Mouse (Mus musculus) kidney, adult 8-10 months (tissue): ENCODE results near the gene Pkm.

ENCODE experiments used
- DNase-seq, 2 experiments: peaks; one replicate each; pipeline ENCODE4 v3.0.0; 2022

The Pkm gene

GRCm38 (mm10) chr9:59666813-59667212, 10.6 kb downstream of the Pkm start:
- no peak for DNase-seq

- DNase-seq, result no peak
Measured at GRCm38 (mm10) chr9:59667250-59667649, 11.1 kb downstream of the Pkm start.

GRCm38 (mm10) chr9:59667904-59668303, 11.7 kb downstream of the Pkm start:
- no peak for DNase-seq

GRCm38 (mm10) chr9:59668473-59668872, 12.3 kb downstream of the Pkm start:
- DNase-seq, result no peak

DNA sequence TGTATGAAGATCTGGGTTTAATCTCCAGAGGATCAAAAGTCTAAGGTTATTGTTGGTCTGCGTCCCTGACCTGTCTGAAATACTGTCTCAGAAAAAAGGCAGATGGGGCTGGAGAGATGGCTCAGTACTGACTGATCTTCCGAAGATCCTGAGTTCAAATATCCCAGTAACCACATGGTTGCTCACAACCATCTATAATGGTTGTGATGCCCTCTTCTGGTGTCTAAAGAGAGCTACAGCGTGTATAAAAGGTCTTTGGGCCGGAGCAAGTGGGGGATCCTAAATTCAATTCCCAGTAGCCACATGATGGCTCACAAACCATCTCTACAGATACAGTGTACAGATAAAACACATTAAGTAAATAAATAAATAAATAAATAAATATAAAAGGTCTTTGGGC, 13.0 kb downstream of the Pkm start:
- no peak for DNase-seq

GRCm38 (mm10) chr9:59672195-59672894, 16.2 kb downstream of the Pkm start:
- no peak for DNase-seq

DNA sequence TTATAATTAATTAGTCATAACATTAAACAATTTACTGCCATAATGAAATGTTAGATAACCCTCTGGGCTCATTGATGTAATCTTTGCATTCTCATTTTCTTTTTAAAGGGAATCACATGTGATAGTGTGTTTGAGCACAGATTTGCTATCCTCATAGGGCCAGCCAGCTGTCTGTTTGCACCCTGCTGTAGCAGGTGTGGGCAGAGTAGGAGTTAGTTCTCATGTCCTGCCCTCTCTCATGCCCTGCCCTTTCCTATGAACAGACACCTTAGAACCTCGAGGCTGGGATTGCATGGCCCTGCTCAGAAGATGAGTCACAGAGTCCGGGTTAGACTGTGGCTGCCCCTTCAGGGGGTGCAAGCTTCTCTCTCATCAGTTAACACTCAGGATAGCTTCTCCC, 17.3 kb downstream of the Pkm start:
- DNase-seq, result no peak

DNA sequence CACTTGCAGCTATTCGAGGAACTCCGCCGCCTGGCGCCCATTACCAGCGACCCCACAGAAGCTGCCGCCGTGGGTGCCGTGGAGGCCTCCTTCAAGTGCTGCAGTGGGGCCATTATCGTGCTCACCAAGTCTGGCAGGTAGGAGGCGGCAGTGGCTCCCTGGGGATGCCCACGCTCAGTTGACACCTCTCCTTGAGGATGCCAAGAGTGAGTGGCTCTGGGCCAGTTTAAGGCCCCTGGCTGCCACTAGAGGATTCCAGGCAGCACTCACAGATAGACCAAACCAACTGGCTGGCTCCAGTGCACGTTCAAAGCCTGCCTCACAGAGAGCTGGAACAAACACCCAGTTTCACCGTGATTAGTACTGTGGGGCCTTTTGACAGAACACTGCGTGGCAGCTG, 19.4 kb downstream of the Pkm start:
- no peak for DNase-seq

GRCm38 (mm10) chr9:59678313-59678712, 22.1 kb downstream of the Pkm start:
- peak; percentile 53 to 58 for DNase-seq

GRCm38 (mm10) chr9:59679678-59680533, 23.7 kb downstream of the Pkm start, which contains the start of gene Gramd2:
Gene Gramd2, plus strand, starts transcription at chr9:59680144.
- peak; percentile 44 to 60 for DNase-seq

DNA sequence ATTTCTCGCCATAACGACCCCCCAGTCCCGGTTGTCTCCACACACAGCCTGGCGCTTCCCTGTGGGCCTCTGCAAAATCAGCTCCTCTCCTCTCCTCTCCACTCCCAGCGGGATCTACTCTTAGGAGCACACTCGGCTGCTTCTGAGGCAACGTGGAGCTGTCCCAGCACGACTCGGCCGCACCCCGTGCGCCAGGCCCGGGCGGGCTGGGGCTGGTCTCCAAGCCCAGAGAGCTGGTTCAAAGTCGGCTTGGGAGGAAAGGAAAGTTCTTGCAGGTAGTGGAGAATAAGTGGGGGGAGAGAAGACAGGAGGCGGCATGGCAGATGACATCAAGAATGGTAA, 24.3 kb downstream of the Pkm start:
- no peak for DNase-seq

DNA sequence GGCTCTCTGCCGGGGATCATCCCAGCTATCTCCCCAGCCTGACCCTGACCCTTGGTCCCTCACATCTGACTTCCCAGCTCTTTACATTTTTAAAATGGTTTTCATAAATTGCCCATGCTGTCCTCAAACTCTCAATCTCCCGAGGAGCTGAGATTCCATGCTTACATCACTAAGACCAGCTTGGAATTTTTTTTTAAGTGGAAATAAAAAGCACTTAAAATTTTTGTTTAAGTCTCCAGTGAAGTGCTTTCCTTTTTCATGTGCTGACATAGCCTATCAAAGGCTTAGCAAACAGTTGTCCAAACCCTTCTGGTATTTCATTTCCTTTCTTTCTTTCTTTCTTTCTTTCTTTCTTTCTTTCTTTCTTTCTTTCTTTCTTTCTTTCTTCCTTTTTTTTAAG, 27.9 kb downstream of the Pkm start:
- DNase-seq, result no peak

- DNase-seq, result no peak
Measured at GRCm38 (mm10) chr9:59687416-59688046, 31.4 kb downstream of the Pkm start.

DNA sequence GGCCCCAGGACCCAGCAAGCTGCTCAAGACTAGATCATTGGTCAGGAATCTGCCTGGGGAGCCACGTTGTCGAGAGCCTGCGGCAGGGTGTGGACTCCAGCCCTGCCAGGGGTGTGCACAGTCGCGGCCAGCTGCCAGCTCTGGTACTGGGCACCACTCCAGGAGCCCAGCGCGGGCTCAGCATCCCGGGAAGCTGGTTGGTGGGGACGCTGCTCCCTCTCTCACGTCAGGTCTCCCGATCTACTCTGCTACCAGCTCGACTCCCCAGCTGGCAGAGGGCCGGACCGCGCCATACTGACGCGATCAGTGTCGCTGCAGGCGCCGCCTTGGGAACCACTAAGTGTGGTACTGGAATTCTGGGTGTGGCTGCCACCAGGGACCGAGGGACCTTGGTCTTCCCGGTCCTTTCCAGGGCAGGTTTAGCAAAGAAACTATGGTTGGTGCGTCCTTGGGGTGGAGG, 35.5 kb downstream of the Pkm start:
- DNase-seq, result peak; percentile 78 to 83

- no peak for DNase-seq
Measured at GRCm38 (mm10) chr9:59692145-59692544, 36.0 kb downstream of the Pkm start.

GRCm38 (mm10) chr9:59694571-59695450, 38.6 kb downstream of the Pkm start:
- no peak for DNase-seq

DNA sequence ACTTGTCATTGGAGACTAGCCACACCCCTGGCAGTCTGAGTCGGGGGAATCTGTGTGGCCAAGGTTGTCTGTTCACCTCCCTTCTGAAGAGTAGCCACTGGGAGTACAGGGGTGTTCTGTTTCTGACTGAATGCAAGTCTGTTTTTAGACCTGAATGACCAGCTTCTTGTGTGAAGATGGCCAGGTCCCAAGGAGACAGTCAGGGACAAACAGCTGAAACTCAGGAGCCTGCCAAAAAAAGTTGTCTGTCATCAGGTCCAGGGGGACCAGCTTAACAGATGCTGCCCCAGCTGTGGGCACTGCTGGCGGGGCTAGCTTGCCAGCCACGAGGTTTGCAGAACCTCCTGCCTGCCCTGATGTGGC, 39.3 kb downstream of the Pkm start:
- no peak for DNase-seq

GRCm38 (mm10) chr9:59696381-59696780, 40.2 kb downstream of the Pkm start:
- DNase-seq, result no peak

DNA sequence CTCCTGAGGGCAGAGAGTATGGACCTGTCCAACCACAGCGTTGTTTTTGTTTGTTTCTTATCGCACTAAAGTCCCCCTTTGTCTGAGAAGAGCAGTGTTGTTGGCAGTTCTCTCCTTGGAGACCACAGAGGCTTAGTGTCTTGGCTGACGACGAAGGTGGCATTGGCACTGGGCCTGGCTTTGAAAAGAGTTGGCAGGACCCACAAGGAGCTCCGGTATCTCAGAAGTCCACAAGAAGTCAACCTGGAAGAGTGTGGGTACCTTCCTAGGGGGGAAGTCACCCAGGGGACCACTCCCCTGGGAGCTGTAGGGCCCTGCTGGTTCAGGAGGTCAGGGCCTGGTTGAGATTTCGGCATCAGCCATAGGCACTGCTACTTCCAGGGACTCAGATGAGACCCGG, 44.9 kb downstream of the Pkm start:
- no peak for DNase-seq

- peak; percentile 32 to 46 for DNase-seq
Measured at GRCm38 (mm10) chr9:59703099-59703498, 46.9 kb downstream of the Pkm start.

GRCm38 (mm10) chr9:59706850-59707825, 51.0 kb downstream of the Pkm start:
- peak; percentile 54 to 66 for DNase-seq

DNA sequence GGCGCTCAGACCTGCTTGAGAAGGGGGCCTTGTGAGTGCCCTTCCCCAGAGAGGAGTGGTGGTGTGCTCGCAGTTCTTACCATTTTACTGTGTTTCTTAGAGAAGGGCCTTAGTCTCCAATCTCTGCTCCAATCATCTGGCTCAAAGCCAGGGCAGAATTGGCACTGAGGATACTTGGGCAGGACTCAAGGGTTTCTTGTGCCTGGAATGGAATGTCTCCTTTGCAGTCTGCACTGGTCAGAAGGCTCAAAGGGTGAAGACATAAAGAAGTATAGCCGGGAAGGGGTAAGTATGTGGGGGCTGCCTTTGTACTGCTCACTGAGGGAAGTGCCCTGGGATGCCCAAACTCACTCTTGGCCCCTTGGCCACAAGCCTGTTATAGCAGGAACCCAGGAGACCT, 53.1 kb downstream of the Pkm start:
- peak; percentile 62 to 78 for DNase-seq
